Mouse (Mus musculus) gastrocnemius, postnatal 36 days (tissue): ENCODE data around the gene Nptx2. TPM values are rescaled to one million over a fixed set of nuclear protein-coding genes. Genes with fewer than 3 reads are reported as not detected.

Experiments
- DNase-seq, 2 experiments: peaks; one replicate each; pipeline ENCODE4 v3.0.0; 2022
- intact Hi-C: fragments of 180-260 bp; cut with DNase I; formaldehyde crosslinking; loops from one replicate; pipeline ENCODE4 v1.15.1; 2025
- total RNA-seq, 2 experiments: library from RNA; stranded (reverse); gene quantifications; 2 replicates each; pipeline ENCODE4 v1.2.3; 2021

Gene Nptx2
- total RNA-seq, 2 experiments from 2014 or later: not detected

GRCm38 (mm10) chr5:144558481-144558880 lies 12.8 kb downstream of the Nptx2 start:
- no peak for DNase-seq
- intact Hi-C loops: no loop called here

- intact Hi-C loops: no loop called here
- no peak for DNase-seq
Measured at GRCm38 (mm10) chr5:144565739-144566138, 20.0 kb downstream of the Nptx2 start.

- no peak for DNase-seq
- intact Hi-C loops: no loop called here
Measured at GRCm38 (mm10) chr5:144585100-144585499, 39.4 kb downstream of the Nptx2 start.

- intact Hi-C loops: no loop called here
Measured at GRCm38 (mm10) chr5:144591248-144591880, 45.7 kb downstream of the Nptx2 start.

GRCm38 (mm10) chr5:144594796-144595195 lies 49.1 kb downstream of the Nptx2 start:
- DNase-seq: no peak
- intact Hi-C loops: no loop called here

More at GRCm38 (mm10) chr5:144591248-144591880, 45.7 kb downstream of the Nptx2 start:
- no peak for DNase-seq

Other genes with a start within 250 kb of the Nptx2 start
- under 1 TPM; 0.51 to 0.52 TPM for gene Baiap2l1, start 187.8 kb upstream of the Nptx2 start, total RNA-seq
- not detected for gene Tmem130, start 215.9 kb downstream of the Nptx2 start, total RNA-seq
- gene Trrap, start 221.8 kb downstream of the Nptx2 start, total RNA-seq: 10 to 100 TPM; 24.4 to 27.2 TPM